Mouse (Mus musculus): ENCODE results near the gene Ints7. TPM values are rescaled to one million over a fixed set of nuclear protein-coding genes. Genes with fewer than 3 reads are reported as not detected.

Ints7 gene
- 14.2 and 17.4 TPM in 2 replicates for polyA plus RNA-seq (2012; ENCODE audit: insufficient read depth, insufficient read length, missing spikeins)

DNA sequence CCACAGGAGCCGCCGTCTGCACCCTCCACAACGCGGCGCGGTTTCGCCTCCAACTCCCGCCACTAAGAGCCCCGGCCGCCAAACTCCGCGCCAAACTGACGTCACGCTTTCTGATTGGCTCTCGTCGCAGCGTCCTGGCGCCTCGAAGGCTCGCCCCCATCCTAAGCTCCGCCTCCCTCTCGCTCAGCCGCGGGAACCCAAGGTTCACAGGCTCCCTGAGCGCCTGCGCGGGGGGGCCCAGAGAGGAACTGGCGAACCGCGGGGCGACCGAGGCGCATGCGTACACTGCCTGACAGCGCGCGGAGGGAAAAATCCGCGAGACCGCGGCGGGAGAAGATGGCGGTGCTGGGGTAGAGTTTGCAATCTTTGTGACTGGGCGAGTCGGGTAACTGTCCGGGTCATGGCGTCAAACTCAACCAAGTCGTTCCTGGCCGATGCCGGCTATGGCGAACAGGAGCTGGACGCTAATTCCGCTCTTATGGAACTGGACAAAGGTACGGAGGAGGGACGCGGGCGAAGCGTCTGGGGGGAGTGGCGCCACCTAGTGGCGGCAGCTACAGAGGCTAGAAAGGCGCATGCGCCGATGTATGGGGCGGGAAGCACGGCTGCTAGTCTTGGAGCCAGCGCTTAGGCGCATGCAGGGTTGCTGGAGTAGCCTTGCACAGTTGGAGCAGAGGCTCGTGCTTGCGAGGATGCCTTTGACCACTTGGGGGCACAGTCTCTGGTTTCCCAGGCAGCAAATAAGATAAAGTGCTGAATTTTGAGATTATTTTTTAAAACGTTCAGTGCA lies at the start of gene Ints7, which contains the start of gene Dtl:
Gene Ints7, plus strand, starts transcription at position 179 of the 790 bp plus-strand sequence.
Gene Dtl, minus strand, starts transcription at position 87 of the 790 bp plus-strand sequence.
- peaks cover 16% of the 10 kb centered on the region for H3K4me1 ChIP-seq (ENCODE audit: control insufficient read depth, insufficient read depth, low read length)
- H3K27ac ChIP-seq (ENCODE audit: insufficient read depth, low read depth, low read length) = peak within 1 kb of the TSS; percentile 73
- peak within 1 kb of the TSS; percentile 78 for H3K4me3 ChIP-seq (ENCODE audit: insufficient read depth, low read length)
- TF ChIP-seq POLR2A (IDR thresholded peaks at IDR 0.05; ENCODE audit: borderline replicate concordance, low read depth, low read length) = no peak
- peak; percentile 99 for TF ChIP-seq CTCF (IDR thresholded peaks at IDR 0.05; ENCODE audit: low read depth, low read length)

DNA sequence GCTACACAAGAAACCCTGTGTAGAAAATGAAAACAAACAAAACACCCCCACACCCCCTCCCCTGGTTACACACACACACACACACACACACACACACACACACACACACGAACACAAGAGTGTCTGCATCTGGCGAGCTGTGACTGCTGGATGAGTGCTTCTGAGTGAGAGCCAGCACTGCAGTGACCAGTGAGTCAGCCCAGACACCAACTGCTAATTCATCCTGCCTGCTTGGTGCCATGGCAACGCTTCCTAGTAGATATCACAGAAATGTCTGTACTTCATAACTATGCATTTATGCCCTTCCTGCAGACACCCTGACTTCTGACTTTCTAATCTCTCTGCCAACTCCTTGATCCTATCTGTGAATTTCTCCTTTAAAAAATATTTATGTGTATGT lies 48.3 kb upstream of the Ints7 start:
- no peak overlapping the region for H3K27ac ChIP-seq (ENCODE audit: insufficient read depth, low read depth, low read length)
- no peaks in the 10 kb centered on the region for H3K4me1 ChIP-seq (ENCODE audit: control insufficient read depth, insufficient read depth, low read length)
- TF ChIP-seq POLR2A (IDR thresholded peaks at IDR 0.05; ENCODE audit: borderline replicate concordance, low read depth, low read length) (no peak), CTCF (IDR thresholded peaks at IDR 0.05; ENCODE audit: low read depth, low read length) (no peak)
- H3K4me3 ChIP-seq (ENCODE audit: insufficient read depth, low read length) = no peak overlapping the region

DNA sequence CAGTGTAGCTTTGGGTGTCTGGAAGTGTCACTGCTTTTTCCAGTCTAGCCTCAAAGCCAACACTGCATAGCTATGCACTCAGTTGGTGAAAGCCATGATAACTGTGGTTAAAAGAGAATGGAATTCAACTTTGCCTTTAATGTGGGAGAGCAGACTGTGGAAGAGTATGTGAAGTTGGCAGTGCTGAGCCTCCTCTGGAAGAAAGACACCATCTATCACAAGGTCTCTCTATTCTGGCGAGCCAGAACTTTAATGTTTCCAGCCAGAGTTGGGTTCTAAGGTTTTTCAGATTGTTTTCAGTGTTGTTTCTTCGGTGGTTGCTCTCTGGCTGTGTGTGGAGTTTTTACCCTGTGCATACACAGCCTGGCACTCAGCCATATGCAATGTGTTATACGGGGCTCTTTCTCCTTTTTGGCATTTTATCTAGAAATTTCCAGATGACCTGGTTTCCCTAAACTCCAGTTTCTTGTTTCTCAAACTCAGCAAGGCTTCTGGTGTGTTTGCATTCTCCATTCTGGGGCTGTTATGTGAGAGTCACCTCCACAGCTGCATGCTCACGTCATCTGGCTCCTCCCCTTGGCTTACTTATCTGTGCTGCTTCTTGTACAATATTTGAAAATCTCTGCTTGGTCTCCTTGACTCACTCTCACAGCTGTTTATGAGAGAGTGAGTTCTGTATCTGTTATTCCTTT lies 47.4 kb upstream of the Ints7 start:
- Histone ChIP-seq H3K27ac (ENCODE audit: insufficient read depth, low read depth, low read length) (no peak overlapping the region), H3K4me1 (ENCODE audit: control insufficient read depth, insufficient read depth, low read length) (no peaks in the 10 kb centered on the region), H3K4me3 (ENCODE audit: insufficient read depth, low read length) (no peak overlapping the region)
- TF ChIP-seq POLR2A (IDR thresholded peaks at IDR 0.05; ENCODE audit: borderline replicate concordance, low read depth, low read length) = no peak
- TF ChIP-seq CTCF (IDR thresholded peaks at IDR 0.05; ENCODE audit: low read depth, low read length) = no peak

DNA sequence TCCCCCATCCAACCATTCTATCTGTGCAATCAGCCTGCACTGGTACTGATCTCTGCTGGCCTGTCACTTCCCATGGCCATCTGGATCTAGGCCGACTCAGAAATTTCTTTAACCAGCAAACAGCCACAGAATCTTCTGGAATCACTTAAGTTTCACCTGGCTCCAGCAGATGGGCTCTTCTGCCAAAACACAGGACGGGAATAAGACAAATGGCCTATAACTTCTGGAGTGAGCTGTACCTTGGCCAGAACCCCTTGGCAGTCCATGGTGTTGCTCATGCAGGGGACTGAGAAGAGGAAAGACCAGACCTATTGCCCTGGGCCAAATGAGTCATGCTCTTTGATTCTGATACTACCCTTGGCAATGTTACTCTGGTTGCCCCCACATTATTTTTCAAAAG lies 46.0 kb upstream of the Ints7 start:
- no peak overlapping the region for H3K27ac ChIP-seq (ENCODE audit: insufficient read depth, low read depth, low read length)
- no peak overlapping the region for H3K4me3 ChIP-seq (ENCODE audit: insufficient read depth, low read length)
- H3K4me1 ChIP-seq (ENCODE audit: control insufficient read depth, insufficient read depth, low read length) = no peaks in the 10 kb centered on the region
- no peak for TF ChIP-seq CTCF (IDR thresholded peaks at IDR 0.05; ENCODE audit: low read depth, low read length)
- TF ChIP-seq POLR2A (IDR thresholded peaks at IDR 0.05; ENCODE audit: borderline replicate concordance, low read depth, low read length) = no peak

DNA sequence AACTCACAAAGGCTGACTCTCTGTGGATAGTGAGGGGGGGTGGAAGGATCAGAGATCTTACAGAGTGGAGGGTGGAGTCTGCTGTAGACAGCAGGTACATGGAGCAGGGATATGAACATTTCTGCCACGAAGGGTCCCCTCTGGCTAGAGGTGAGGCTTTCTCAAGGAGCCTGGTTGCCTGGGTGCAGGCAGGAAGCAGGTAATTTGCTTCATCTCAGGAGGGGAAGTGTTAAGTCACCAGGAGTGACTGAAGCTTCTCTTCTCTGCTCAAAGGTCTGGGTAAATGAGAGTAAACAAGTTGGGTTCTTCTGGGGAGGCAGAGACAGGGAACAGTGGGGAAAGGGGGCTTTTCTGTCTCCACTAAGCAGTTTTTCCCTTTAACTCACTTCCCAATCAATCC lies 44.4 kb upstream of the Ints7 start:
- no peaks in the 10 kb centered on the region for H3K4me1 ChIP-seq (ENCODE audit: control insufficient read depth, insufficient read depth, low read length)

DNA sequence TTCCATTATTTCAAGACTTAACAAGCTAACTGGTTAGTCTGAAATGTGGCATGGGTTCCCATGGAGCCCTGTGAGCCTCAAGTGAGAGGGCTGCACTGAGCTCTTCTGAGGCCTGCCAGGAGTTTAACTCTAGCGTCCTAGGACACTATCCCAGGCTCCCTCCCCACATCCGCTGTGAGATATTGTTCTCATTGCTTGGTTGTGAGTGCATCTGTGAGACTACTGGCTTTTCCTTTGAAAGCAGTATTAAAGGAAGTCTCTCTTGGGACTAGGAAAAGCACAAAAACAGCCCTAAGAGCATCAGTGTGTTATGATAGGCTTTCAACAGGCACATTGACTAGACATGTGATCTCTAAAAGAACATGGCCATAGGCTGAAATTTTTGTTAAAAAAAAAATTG lies 40.5 kb upstream of the Ints7 start:
- TF ChIP-seq POLR2A (IDR thresholded peaks at IDR 0.05; ENCODE audit: borderline replicate concordance, low read depth, low read length) (no peak), CTCF (IDR thresholded peaks at IDR 0.05; ENCODE audit: low read depth, low read length) (no peak)
- H3K4me1 ChIP-seq (ENCODE audit: control insufficient read depth, insufficient read depth, low read length) = no peaks in the 10 kb centered on the region
- H3K27ac ChIP-seq (ENCODE audit: insufficient read depth, low read depth, low read length) = no peak overlapping the region
- no peak overlapping the region for H3K4me3 ChIP-seq (ENCODE audit: insufficient read depth, low read length)

More for the DNA sequence above, 44.4 kb upstream of the Ints7 start:
- Histone ChIP-seq H3K4me3 (ENCODE audit: insufficient read depth, low read length) (no peak overlapping the region), H3K27ac (ENCODE audit: insufficient read depth, low read depth, low read length) (no peak overlapping the region)
- TF ChIP-seq POLR2A (IDR thresholded peaks at IDR 0.05; ENCODE audit: borderline replicate concordance, low read depth, low read length) = no peak
- no peak for TF ChIP-seq CTCF (IDR thresholded peaks at IDR 0.05; ENCODE audit: low read depth, low read length)

DNA sequence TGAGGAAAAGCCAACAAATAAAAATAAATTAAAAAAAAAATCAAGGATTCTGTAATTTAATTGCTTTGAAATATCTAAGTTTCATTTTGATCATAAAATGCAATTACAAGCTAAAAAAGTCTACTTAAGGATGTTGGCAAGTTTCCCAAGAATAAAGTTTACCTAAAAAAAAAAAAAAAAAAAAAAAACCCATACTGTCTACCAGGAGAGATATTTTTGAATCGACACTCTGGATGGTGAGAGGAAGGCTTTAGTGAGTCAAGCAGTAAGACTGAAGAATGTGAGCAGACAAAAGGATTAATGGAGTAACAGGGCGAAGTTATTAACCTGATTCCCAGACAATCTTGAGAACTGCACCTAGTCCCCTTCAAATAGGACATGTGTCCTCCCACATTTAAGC lies 35.1 kb upstream of the Ints7 start:
- no peak overlapping the region for H3K4me3 ChIP-seq (ENCODE audit: insufficient read depth, low read length)
- no peak overlapping the region for H3K27ac ChIP-seq (ENCODE audit: insufficient read depth, low read depth, low read length)
- no peak for TF ChIP-seq CTCF (IDR thresholded peaks at IDR 0.05; ENCODE audit: low read depth, low read length)
- TF ChIP-seq POLR2A (IDR thresholded peaks at IDR 0.05; ENCODE audit: borderline replicate concordance, low read depth, low read length) = no peak

DNA sequence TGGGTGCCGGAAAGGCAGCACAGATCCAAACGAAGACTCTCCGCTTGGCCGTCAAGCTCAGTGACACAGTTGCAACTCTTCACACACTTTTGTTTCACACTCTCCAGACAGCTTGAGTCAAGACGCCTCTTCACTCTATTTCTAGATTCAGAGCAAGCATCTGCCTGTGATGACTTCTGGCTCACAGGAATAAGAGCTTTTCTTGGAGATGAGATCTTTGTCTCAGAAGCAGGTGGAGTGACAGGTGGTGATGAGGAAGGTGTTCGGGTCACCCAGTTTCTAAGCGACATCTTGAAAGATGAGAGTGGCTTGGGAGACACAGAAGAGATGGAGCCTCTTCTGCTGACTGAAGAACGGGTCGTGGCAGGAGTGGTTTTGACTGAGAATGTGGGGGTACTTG lies 34.4 kb upstream of the Ints7 start:
- Histone ChIP-seq H3K4me3 (ENCODE audit: insufficient read depth, low read length) (no peak overlapping the region), H3K27ac (ENCODE audit: insufficient read depth, low read depth, low read length) (no peak overlapping the region), H3K4me1 (ENCODE audit: control insufficient read depth, insufficient read depth, low read length) (no peaks in the 10 kb centered on the region)
- TF ChIP-seq CTCF (IDR thresholded peaks at IDR 0.05; ENCODE audit: low read depth, low read length) (no peak), POLR2A (IDR thresholded peaks at IDR 0.05; ENCODE audit: borderline replicate concordance, low read depth, low read length) (no peak)

More for the DNA sequence above, 35.1 kb upstream of the Ints7 start:
- H3K4me1 ChIP-seq (ENCODE audit: control insufficient read depth, insufficient read depth, low read length) = no peaks in the 10 kb centered on the region

DNA sequence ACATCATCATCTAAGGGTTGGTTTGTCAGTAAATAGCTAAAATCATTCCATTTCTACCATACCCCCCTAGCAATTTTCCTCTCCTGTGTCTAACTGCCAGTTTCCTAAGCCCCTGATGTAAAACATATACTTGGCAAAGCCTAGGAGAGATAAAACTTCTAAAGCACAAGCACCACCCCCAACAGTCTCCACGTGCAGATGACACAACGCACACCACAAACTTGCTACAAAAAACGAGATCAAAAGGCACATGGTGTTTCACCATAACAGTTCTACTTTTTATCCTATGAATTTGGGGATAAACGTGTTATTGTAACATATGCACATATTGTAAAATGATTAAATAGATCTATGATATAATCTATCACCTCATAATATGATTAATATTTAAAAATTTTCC lies 33.8 kb upstream of the Ints7 start:
- no peaks in the 10 kb centered on the region for H3K4me1 ChIP-seq (ENCODE audit: control insufficient read depth, insufficient read depth, low read length)
- H3K4me3 ChIP-seq (ENCODE audit: insufficient read depth, low read length) = no peak overlapping the region
- TF ChIP-seq POLR2A (IDR thresholded peaks at IDR 0.05; ENCODE audit: borderline replicate concordance, low read depth, low read length) (no peak), CTCF (IDR thresholded peaks at IDR 0.05; ENCODE audit: low read depth, low read length) (no peak)
- H3K27ac ChIP-seq (ENCODE audit: insufficient read depth, low read depth, low read length) = no peak overlapping the region

DNA sequence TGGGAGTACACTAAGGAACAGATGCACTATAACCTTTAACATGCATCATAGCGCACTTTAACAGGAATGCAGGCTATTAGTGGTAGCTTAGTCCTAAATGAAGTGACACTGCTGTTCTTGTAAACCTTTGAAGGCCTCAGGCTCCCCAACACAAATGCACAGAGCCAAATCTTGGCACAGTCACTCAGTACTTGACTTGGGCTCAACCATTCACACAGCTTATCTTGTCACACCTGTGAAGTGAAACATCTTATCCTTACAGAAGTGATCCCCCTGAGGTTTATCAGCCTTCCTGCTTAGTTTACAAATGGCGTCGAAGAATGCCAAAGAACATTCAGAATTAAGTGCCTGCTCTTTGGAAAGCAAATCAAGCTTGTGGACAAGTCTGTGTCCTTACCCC lies 31.7 kb upstream of the Ints7 start:
- no peak for TF ChIP-seq CTCF (IDR thresholded peaks at IDR 0.05; ENCODE audit: low read depth, low read length)
- TF ChIP-seq POLR2A (IDR thresholded peaks at IDR 0.05; ENCODE audit: borderline replicate concordance, low read depth, low read length) = no peak
- Histone ChIP-seq H3K4me1 (ENCODE audit: control insufficient read depth, insufficient read depth, low read length) (no peaks in the 10 kb centered on the region), H3K27ac (ENCODE audit: insufficient read depth, low read depth, low read length) (no peak overlapping the region), H3K4me3 (ENCODE audit: insufficient read depth, low read length) (no peak overlapping the region)

Measured in bone marrow macrophage, adult 2 months (primary cell).